In genomic region chr1:86464223-86464874, GRCm38 (mm10) we compare ENCODE assay signal across 11 mouse cellular contexts. TPM values are rescaled to one million over a fixed set of nuclear protein-coding genes. Genes with fewer than 3 reads are reported as not detected.
A peak's percentile ranks its signal among the peaks of the same experiment; 100 is the strongest.
DNase-seq lines count a peak whose midpoint lies in the region; ATAC-seq and TF ChIP-seq lines count a peak whose summit lies in the region.
"Had no signal": no experiment of that assay in that cellular context is flagged by ENCODE, and none has a peak within 500 bp of the region (broad histone marks: within the 10 kb centered on the region; RNA-seq: fewer than 3 reads in every experiment).

No protein-coding gene starts in this region.

- H3K4me2 ChIP-seq in kidney, embryonic 15.5 days: no peak overlapping the region
- H3K4me2 ChIP-seq in embryonic facial prominence, embryonic 15.5 days (replicated peaks): no peak overlapping the region
- no peak overlapping the region for H3K4me2 ChIP-seq in intestine, embryonic 16.5 days (ENCODE audit: low read depth, low read length)
- no peak overlapping the region for H3K4me2 ChIP-seq in neural tube, embryonic 15.5 days
- H3K4me2 ChIP-seq: liver, embryonic 13.5 days had no signal

- peak; percentile 33; the same call in 1 of the 2 replicates for ATAC-seq in kidney, embryonic 15.5 days (replicated peaks; ENCODE audit: low FRiP score)
- peak; percentile 55; the same call in 1 of the 2 replicates for ATAC-seq in embryonic facial prominence, embryonic 15.5 days (ENCODE audit: insufficient number of reproducible peaks, low FRiP score, low TSS enrichment, low read depth)
- ATAC-seq in intestine, embryonic 16.5 days: no peak; the same call in 1 of the 2 replicates
- ATAC-seq in neural tube, embryonic 15.5 days (ENCODE audit: low FRiP score): no peak

- H3K9ac ChIP-seq in kidney, embryonic 15.5 days: no peak overlapping the region
- no peak overlapping the region for H3K9ac ChIP-seq in embryonic facial prominence, embryonic 15.5 days
- peak overlapping the region; percentile 6; the same call in 1 of the 2 replicates for H3K9ac ChIP-seq in intestine, embryonic 16.5 days (ENCODE audit: low read depth, low read length)
- no peak overlapping the region for H3K9ac ChIP-seq in neural tube, embryonic 15.5 days (replicated peaks)

- no peak for TF ChIP-seq POLR2A in thymus, adult 2 months (IDR thresholded peaks at IDR 0.05; ENCODE audit: control insufficient read depth, extremely low read depth, insufficient read depth, low read length, poor library complexity)

- no peaks in the 10 kb centered on the region; the same call in 1 of the 2 replicates for H3K9me3 ChIP-seq in kidney, embryonic 15.5 days (replicated peaks)
- no peaks in the 10 kb centered on the region for H3K9me3 ChIP-seq in embryonic facial prominence, embryonic 15.5 days (replicated peaks)
- H3K9me3 ChIP-seq in intestine, embryonic 16.5 days (ENCODE audit: control insufficient read depth, low read length): no peaks in the 10 kb centered on the region
- no peaks in the 10 kb centered on the region for H3K9me3 ChIP-seq in neural tube, embryonic 15.5 days (replicated peaks)
- H3K9me3 ChIP-seq: liver, embryonic 13.5 days had no signal

- DNase-seq in kidney, postnatal 4 days: no peak
- no peak for DNase-seq in c-Kit-positive CD71-positive TER-119-positive erythroid progenitor cells, embryonic 14.5 days (ENCODE audit: low spot score)
- DNase-seq in thymus, adult 2 months: no peak
- no peak for DNase-seq in layer of hippocampus, postnatal 10 days (ENCODE audit: low spot score in 2 of 2)
- DNase-seq: cerebellum, adult 2 months; liver, embryonic 13.5 days had no signal

- H3K36me3 ChIP-seq in kidney, embryonic 15.5 days: no peaks in the 10 kb centered on the region
- no peaks in the 10 kb centered on the region for H3K36me3 ChIP-seq in embryonic facial prominence, embryonic 15.5 days
- no peaks in the 10 kb centered on the region for H3K36me3 ChIP-seq in intestine, embryonic 16.5 days (ENCODE audit: control insufficient read depth, insufficient read depth, low read length)
- H3K36me3 ChIP-seq in neural tube, embryonic 15.5 days: no peaks in the 10 kb centered on the region
- H3K36me3 ChIP-seq in thymus, adult 2 months (ENCODE audit: control insufficient read depth, insufficient read depth, low read length): no peaks in the 10 kb centered on the region
- H3K36me3 ChIP-seq: liver, embryonic 13.5 days had no signal

- 44% methylated on average over 9 of the region's 9 CpGs for WGBS in kidney, embryonic 15.5 days
- WGBS in embryonic facial prominence, embryonic 15.5 days: 30% methylated on average over 9 of the region's 9 CpGs
- 61% methylated on average over 9 of the region's 9 CpGs for WGBS in intestine, embryonic 16.5 days
- 26% methylated on average over 9 of the region's 9 CpGs for WGBS in neural tube, embryonic 15.5 days
- 92% methylated on average over 9 of the region's 9 CpGs for WGBS in thymus, adult 2 months

- no peak overlapping the region for H3K4me3 ChIP-seq in kidney, embryonic 15.5 days (replicated peaks)
- H3K4me3 ChIP-seq in embryonic facial prominence, embryonic 15.5 days (replicated peaks): no peak overlapping the region
- H3K4me3 ChIP-seq in intestine, embryonic 16.5 days (ENCODE audit: low read length): no peak overlapping the region
- no peak overlapping the region for H3K4me3 ChIP-seq in neural tube, embryonic 15.5 days (replicated peaks)
- no peak overlapping the region for H3K4me3 ChIP-seq in thymus, adult 2 months (ENCODE audit: control insufficient read depth, insufficient read depth, low read length)
- H3K4me3 ChIP-seq: liver, embryonic 13.5 days had no signal

- peaks cover 20% of the 10 kb centered on the region for H3K4me1 ChIP-seq in kidney, embryonic 15.5 days
- H3K4me1 ChIP-seq in embryonic facial prominence, embryonic 15.5 days: peaks cover 18% of the 10 kb centered on the region
- peaks cover 12% of the 10 kb centered on the region for H3K4me1 ChIP-seq in intestine, embryonic 16.5 days (ENCODE audit: control insufficient read depth, insufficient read depth, low read length)
- H3K4me1 ChIP-seq in neural tube, embryonic 15.5 days: no peaks in the 10 kb centered on the region
- H3K4me1 ChIP-seq in thymus, adult 2 months (replicated peaks; ENCODE audit: control insufficient read depth, insufficient read depth, low read length): no peaks in the 10 kb centered on the region

- TF ChIP-seq CTCF in thymus, adult 2 months (IDR thresholded peaks at IDR 0.05; ENCODE audit: borderline replicate concordance, control insufficient read depth, extremely low read depth, insufficient read depth, low read length, poor library complexity): no peak

- peak overlapping the region; percentile 92 for H3K27ac ChIP-seq in kidney, embryonic 15.5 days
- H3K27ac ChIP-seq in embryonic facial prominence, embryonic 15.5 days (replicated peaks): peak overlapping the region; percentile 94
- H3K27ac ChIP-seq in intestine, embryonic 16.5 days (ENCODE audit: low read length): peak overlapping the region; percentile 86
- H3K27ac ChIP-seq in neural tube, embryonic 15.5 days (replicated peaks): peak overlapping the region; percentile 58
- H3K27ac ChIP-seq in thymus, adult 2 months (ENCODE audit: control insufficient read depth, insufficient read depth, low read length): no peak overlapping the region
- H3K27ac ChIP-seq: liver, embryonic 13.5 days had no signal

- no peaks in the 10 kb centered on the region for H3K27me3 ChIP-seq in kidney, embryonic 15.5 days
- H3K27me3 ChIP-seq in embryonic facial prominence, embryonic 15.5 days: no peaks in the 10 kb centered on the region
- no peaks in the 10 kb centered on the region for H3K27me3 ChIP-seq in intestine, embryonic 16.5 days (replicated peaks; ENCODE audit: control insufficient read depth, insufficient read depth, low read length)
- H3K27me3 ChIP-seq in neural tube, embryonic 15.5 days (replicated peaks): no peaks in the 10 kb centered on the region
- H3K27me3 ChIP-seq in thymus, adult 2 months (ENCODE audit: control insufficient read depth, insufficient read depth, low read length): no peaks in the 10 kb centered on the region
- H3K27me3 ChIP-seq: liver, embryonic 13.5 days had no signal

RNA-seq across cellular contexts. Expression of gene Tex44, which starts 38.2 kb away (rescaled TPM):
- not detected in 2 replicates for polyA plus RNA-seq in kidney, embryonic 15.5 days (2015; fragmentation: Nextera tagmentation; extraction: Ambion mirVana)
- not detected in 2 replicates for polyA plus RNA-seq in embryonic facial prominence, embryonic 15.5 days (2015; fragmentation: Nextera tagmentation; extraction: Ambion mirVana)
- not detected in 2 replicates for polyA plus RNA-seq in intestine, embryonic 16.5 days (2015; fragmentation: Nextera tagmentation; extraction: Ambion mirVana)
- not detected in 2 replicates for polyA plus RNA-seq in neural tube, embryonic 15.5 days (2015; fragmentation: Nextera tagmentation; extraction: Ambion mirVana)
- polyA plus RNA-seq in thymus, adult 2 months (2012; rRNA removed): 0.74 and 1.2 TPM in 2 replicates
- not detected for total RNA-seq in layer of hippocampus, postnatal 10 days (2021)
- total RNA-seq: gastrocnemius, postnatal 4 days had no signal
- polyA plus RNA-seq: cerebellum, adult 2 months; liver, embryonic 13.5 days had no signal

RNA-seq across cellular contexts. Expression of gene Nmur1, which starts 38.3 kb away (rescaled TPM):
- polyA plus RNA-seq in kidney, embryonic 15.5 days (2015; fragmentation: Nextera tagmentation; extraction: Ambion mirVana): 0.13 TPM in 1 of 2 replicates, not detected in the other
- polyA plus RNA-seq in embryonic facial prominence, embryonic 15.5 days (2015; fragmentation: Nextera tagmentation; extraction: Ambion mirVana): not detected in 2 replicates
- 0.46 and 0.88 TPM in 2 replicates for polyA plus RNA-seq in intestine, embryonic 16.5 days (2015; fragmentation: Nextera tagmentation; extraction: Ambion mirVana)
- polyA plus RNA-seq in neural tube, embryonic 15.5 days (2015; fragmentation: Nextera tagmentation; extraction: Ambion mirVana): 0.13 TPM in 1 of 2 replicates, not detected in the other
- polyA plus RNA-seq in thymus, adult 2 months (2012; rRNA removed): 0.44 and 0.64 TPM in 2 replicates
- total RNA-seq in layer of hippocampus, postnatal 10 days (2021): not detected
- total RNA-seq: gastrocnemius, postnatal 4 days had no signal
- polyA plus RNA-seq: liver, embryonic 13.5 days had no signal

Comparison
In these comparisons a context has a peak if more than half of its experiments do, and no peak if none do; other contexts are left out.
1. ATAC-seq: peak in kidney, embryonic 15.5 days (single experiment) and embryonic facial prominence, embryonic 15.5 days (single experiment); none in intestine, embryonic 16.5 days (single experiment) and neural tube, embryonic 15.5 days (single experiment).